13 mouse cellular contexts compared by ENCODE assay signal in the genomic region with DNA sequence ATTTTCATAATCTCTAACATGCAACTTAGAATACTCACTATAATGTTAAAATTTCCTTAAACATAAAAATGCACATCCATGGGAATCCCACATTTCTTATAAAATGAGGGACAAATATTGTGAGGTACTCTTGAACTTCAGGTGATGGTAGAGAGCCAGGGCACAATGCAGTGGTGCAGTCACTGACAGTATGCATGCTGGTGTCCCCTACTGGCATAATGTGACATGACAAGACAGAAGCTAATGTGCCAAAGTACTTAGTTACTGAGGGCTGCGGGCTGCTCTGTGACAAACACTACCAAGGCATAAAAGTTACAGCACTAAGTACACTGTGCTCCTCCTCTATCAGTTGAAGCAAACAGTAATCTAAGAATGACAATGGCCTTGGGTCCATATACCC.
A peak's percentile ranks its signal among the peaks of the same experiment; 100 is the strongest.
DNase-seq lines count a peak whose midpoint lies in the region; ATAC-seq and TF ChIP-seq lines count a peak whose summit lies in the region.
"Had no signal": no experiment of that assay in that cellular context is flagged by ENCODE, and none has a peak within 500 bp of the region (broad histone marks: within the 10 kb centered on the region; RNA-seq: fewer than 3 reads in every experiment).

No protein-coding gene starts in this region.

- ATAC-seq in embryonic facial prominence, embryonic 11.5 days (replicated peaks; ENCODE audit: insufficient number of reproducible peaks, low FRiP score, low TSS enrichment, low read depth), result no peak
- no peak for ATAC-seq in liver, embryonic 12.5 days
- peak; percentile 49 for ATAC-seq in intestine, postnatal 0 days

- H3K4me2 ChIP-seq in embryonic facial prominence, embryonic 11.5 days (ENCODE audit: low read depth, low read length), result no peak overlapping the region
- no peak overlapping the region for H3K4me2 ChIP-seq in liver, embryonic 12.5 days
- H3K4me2 ChIP-seq in intestine, postnatal 0 days (replicated peaks; ENCODE audit: low read depth), result no peak overlapping the region
- H3K4me2 ChIP-seq: hindbrain, embryonic 13.5 days; stomach, embryonic 15.5 days had no signal

- H3K4me3 ChIP-seq in embryonic facial prominence, embryonic 11.5 days (ENCODE audit: low read depth, low read length), result no peak overlapping the region
- no peak overlapping the region for H3K4me3 ChIP-seq in embryonic facial prominence, embryonic 10.5 days
- H3K4me3 ChIP-seq in liver, adult 2 months (ENCODE audit: insufficient read depth, low read depth, low read length), result no peak overlapping the region
- no peak overlapping the region for H3K4me3 ChIP-seq in liver, embryonic 12.5 days
- H3K4me3 ChIP-seq in intestine, postnatal 0 days (ENCODE audit: low read depth, low read length), result no peak overlapping the region
- H3K4me3 ChIP-seq: hindbrain, embryonic 13.5 days; myocyte; stomach, embryonic 15.5 days had no signal

- DNase-seq in embryonic facial prominence, embryonic 11.5 days (ENCODE audit: low spot score), result peak; percentile 5
- no peak for DNase-seq in embryonic facial prominence, embryonic 10.5 days (ENCODE audit: low spot score)
- peak; percentile 70 for DNase-seq in liver, adult 2 months (ENCODE audit: extremely low read depth, low read depth, low spot score)
- peak; percentile 6 for DNase-seq in NIH3T3 (ENCODE audit: low read depth)
- DNase-seq in spleen, postnatal 36 days (ENCODE audit: low spot score in 2 of 2), result no peak
- DNase-seq in spleen, postnatal 4 days (ENCODE audit: low spot score in 2 of 2), result no peak
- DNase-seq: cerebellum, adult 11-12 months; gastrocnemius, postnatal 14 days had no signal

- no peak overlapping the region for H3K27ac ChIP-seq in embryonic facial prominence, embryonic 11.5 days (replicated peaks; ENCODE audit: low read depth, low read length)
- no peak overlapping the region for H3K27ac ChIP-seq in embryonic facial prominence, embryonic 10.5 days (replicated peaks)
- no peak overlapping the region for H3K27ac ChIP-seq in liver, adult 2 months (replicated peaks; ENCODE audit: insufficient read depth, low read depth, low read length)
- H3K27ac ChIP-seq in liver, embryonic 12.5 days, result no peak overlapping the region
- H3K27ac ChIP-seq in intestine, postnatal 0 days (ENCODE audit: low read depth, low read length), result peak overlapping the region; percentile 37; the same call in 1 of the 2 replicates
- H3K27ac ChIP-seq: hindbrain, embryonic 13.5 days; stomach, embryonic 15.5 days had no signal

- no peak for TF ChIP-seq POLR2A in liver, adult 2 months (IDR thresholded peaks at IDR 0.05; ENCODE audit: extremely low read depth, insufficient read depth, low read length)

- H3K9ac ChIP-seq in embryonic facial prominence, embryonic 11.5 days (replicated peaks; ENCODE audit: low read length), result no peak overlapping the region
- H3K9ac ChIP-seq in liver, adult 2 months (ENCODE audit: low read depth, low read length), result peak overlapping the region; percentile 38; the same call in 1 of the 2 replicates
- no peak overlapping the region for H3K9ac ChIP-seq in liver, embryonic 12.5 days
- no peak overlapping the region for H3K9ac ChIP-seq in intestine, postnatal 0 days (ENCODE audit: low read depth, low read length)
- H3K9ac ChIP-seq: hindbrain, embryonic 13.5 days; stomach, embryonic 15.5 days had no signal

- H3K4me1 ChIP-seq in embryonic facial prominence, embryonic 11.5 days (ENCODE audit: control insufficient read depth, insufficient read depth, low read length), result no peaks in the 10 kb centered on the region
- H3K4me1 ChIP-seq in embryonic facial prominence, embryonic 10.5 days, result no peaks in the 10 kb centered on the region
- H3K4me1 ChIP-seq in liver, adult 2 months (ENCODE audit: control insufficient read depth, insufficient read depth, low read length), result peaks cover 10% of the 10 kb centered on the region
- no peaks in the 10 kb centered on the region for H3K4me1 ChIP-seq in liver, embryonic 12.5 days
- no peaks in the 10 kb centered on the region; the same call in 1 of the 2 replicates for H3K4me1 ChIP-seq in intestine, postnatal 0 days (replicated peaks; ENCODE audit: control insufficient read depth, insufficient read depth, low read length)
- H3K4me1 ChIP-seq: hindbrain, embryonic 13.5 days; stomach, embryonic 15.5 days had no signal

- H3K27me3 ChIP-seq in embryonic facial prominence, embryonic 11.5 days (ENCODE audit: control insufficient read depth, insufficient read depth, low read length), result no peaks in the 10 kb centered on the region
- no peaks in the 10 kb centered on the region for H3K27me3 ChIP-seq in embryonic facial prominence, embryonic 10.5 days (replicated peaks; ENCODE audit: low read depth, poor library complexity, severe bottlenecking)
- no peaks in the 10 kb centered on the region; the same call in 1 of the 2 replicates for H3K27me3 ChIP-seq in liver, adult 2 months (ENCODE audit: control insufficient read depth, insufficient read depth, low read length)
- H3K27me3 ChIP-seq in liver, embryonic 12.5 days (replicated peaks), result no peaks in the 10 kb centered on the region
- H3K27me3 ChIP-seq in intestine, postnatal 0 days (replicated peaks; ENCODE audit: control insufficient read depth, insufficient read depth, low read length), result no peaks in the 10 kb centered on the region
- H3K27me3 ChIP-seq: hindbrain, embryonic 13.5 days; stomach, embryonic 15.5 days had no signal

- H3K9me3 ChIP-seq in embryonic facial prominence, embryonic 11.5 days (replicated peaks; ENCODE audit: control insufficient read depth, low read length), result no peaks in the 10 kb centered on the region
- no peaks in the 10 kb centered on the region for H3K9me3 ChIP-seq in embryonic facial prominence, embryonic 10.5 days
- no peaks in the 10 kb centered on the region for H3K9me3 ChIP-seq in liver, embryonic 12.5 days (replicated peaks)
- no peaks in the 10 kb centered on the region for H3K9me3 ChIP-seq in intestine, postnatal 0 days (ENCODE audit: control insufficient read depth)
- H3K9me3 ChIP-seq: hindbrain, embryonic 13.5 days; stomach, embryonic 15.5 days had no signal

- no peaks in the 10 kb centered on the region for H3K36me3 ChIP-seq in embryonic facial prominence, embryonic 11.5 days (replicated peaks; ENCODE audit: control insufficient read depth, insufficient read depth, low read depth, low read length)
- no peaks in the 10 kb centered on the region for H3K36me3 ChIP-seq in embryonic facial prominence, embryonic 10.5 days (replicated peaks)
- H3K36me3 ChIP-seq in liver, adult 2 months (ENCODE audit: control insufficient read depth, insufficient read depth, low read length), result no peaks in the 10 kb centered on the region
- H3K36me3 ChIP-seq in liver, embryonic 12.5 days, result no peaks in the 10 kb centered on the region
- no peaks in the 10 kb centered on the region for H3K36me3 ChIP-seq in intestine, postnatal 0 days (ENCODE audit: control insufficient read depth, insufficient read depth)
- H3K36me3 ChIP-seq: hindbrain, embryonic 13.5 days; stomach, embryonic 15.5 days had no signal

- no peaks in the 10 kb centered on the region for H3K79me2 ChIP-seq in liver, adult 2 months (ENCODE audit: control insufficient read depth, insufficient read depth, low read length)

- WGBS in embryonic facial prominence, embryonic 11.5 days, result 83% methylated on average over 1 of the region's 1 CpGs
- 92% methylated on average over 1 of the region's 1 CpGs for WGBS in embryonic facial prominence, embryonic 10.5 days
- WGBS in liver, adult 2 months, result 32% methylated on average over 1 of the region's 1 CpGs
- 66% methylated on average over 1 of the region's 1 CpGs for WGBS in liver, embryonic 12.5 days (ENCODE audit: insufficient replicate concordance)
- WGBS in intestine, postnatal 0 days, result 57% methylated on average over 1 of the region's 1 CpGs

- peak; percentile 56 for TF ChIP-seq CTCF in liver, adult 2 months (IDR thresholded peaks at IDR 0.05; ENCODE audit: low read depth, low read length)
- TF ChIP-seq CTCF in intestine, postnatal 0 days (IDR thresholded peaks at IDR 0.05; ENCODE audit: low read depth), result peak; percentile 82

Comparison
In these comparisons a context has a peak if more than half of its experiments do, and no peak if none do; other contexts are left out.
1. DNase-seq: peak in embryonic facial prominence, embryonic 11.5 days (single experiment), liver, adult 2 months (single experiment) and NIH3T3 (single experiment); none in embryonic facial prominence, embryonic 10.5 days (single experiment), spleen, postnatal 36 days (0 of 2) and spleen, postnatal 4 days (0 of 2).